Mouse (Mus musculus): ENCODE results near the gene Rgs3. TPM values are rescaled to one million over a fixed set of nuclear protein-coding genes. Genes with fewer than 3 reads are reported as not detected.

Gene Rgs3
- total RNA-seq, 2 experiments from 2014 or later: 28.2 to 32.3 TPM

DNA sequence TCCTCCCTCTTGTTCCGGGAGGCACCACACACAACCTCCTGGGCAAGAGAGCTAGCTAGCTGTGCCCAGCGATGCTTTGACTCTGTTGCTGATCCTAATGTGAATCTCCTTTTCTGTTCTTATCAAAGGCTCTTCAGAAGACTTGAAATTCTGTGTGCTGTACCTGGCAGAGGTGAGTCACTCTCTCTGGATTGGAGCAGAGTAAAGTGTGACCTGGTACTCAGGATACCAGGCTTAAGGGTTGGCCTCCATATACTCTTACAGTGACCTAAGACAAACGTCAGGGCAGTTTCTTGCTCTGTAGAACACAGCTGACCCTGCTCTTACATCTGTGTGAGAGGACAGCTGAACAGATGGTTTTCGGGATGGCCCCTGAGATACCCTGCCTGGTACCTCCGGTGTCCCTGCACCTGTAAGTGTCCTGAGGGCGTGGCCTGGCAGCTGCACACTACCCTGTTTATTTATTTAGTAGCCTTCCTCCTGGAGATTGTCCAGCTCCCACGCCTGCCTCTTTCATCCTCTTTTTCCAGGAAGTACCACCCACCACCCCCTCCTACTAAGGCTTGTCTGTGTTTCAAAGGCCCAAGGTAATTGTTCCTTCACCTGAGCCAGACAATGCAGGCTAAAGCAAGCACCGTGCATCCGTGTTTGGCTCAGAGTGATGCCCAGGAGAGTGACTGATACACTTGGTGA, 87.1 kb downstream of the Rgs3 start:
- no peak for DNase-seq (ENCODE audit: low spot score in 2 of 2)
- intact Hi-C loops (cut with DNase I): no loop called here

DNA sequence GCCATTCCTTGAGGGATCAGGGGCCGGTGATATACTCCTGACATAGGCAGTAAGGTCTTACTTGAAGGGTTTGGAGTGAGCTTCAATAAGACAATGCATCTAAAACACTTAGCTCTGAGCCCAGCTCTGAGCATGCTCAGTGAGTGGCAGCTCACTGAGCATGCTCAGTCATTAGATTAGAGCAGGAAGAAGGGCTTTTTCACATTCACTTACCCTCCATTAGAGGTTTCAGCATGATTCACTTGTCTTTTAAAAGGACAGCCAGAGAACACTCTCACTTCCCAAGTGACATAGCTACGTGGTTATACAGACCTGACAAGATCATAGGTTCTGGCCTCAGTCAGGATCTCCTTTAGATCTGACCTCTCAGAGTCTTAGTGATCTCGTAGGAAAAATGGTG, 89.2 kb downstream of the Rgs3 start:
- intact Hi-C loops (cut with DNase I): no loop called here
- DNase-seq (ENCODE audit: low spot score in 2 of 2): no peak

DNA sequence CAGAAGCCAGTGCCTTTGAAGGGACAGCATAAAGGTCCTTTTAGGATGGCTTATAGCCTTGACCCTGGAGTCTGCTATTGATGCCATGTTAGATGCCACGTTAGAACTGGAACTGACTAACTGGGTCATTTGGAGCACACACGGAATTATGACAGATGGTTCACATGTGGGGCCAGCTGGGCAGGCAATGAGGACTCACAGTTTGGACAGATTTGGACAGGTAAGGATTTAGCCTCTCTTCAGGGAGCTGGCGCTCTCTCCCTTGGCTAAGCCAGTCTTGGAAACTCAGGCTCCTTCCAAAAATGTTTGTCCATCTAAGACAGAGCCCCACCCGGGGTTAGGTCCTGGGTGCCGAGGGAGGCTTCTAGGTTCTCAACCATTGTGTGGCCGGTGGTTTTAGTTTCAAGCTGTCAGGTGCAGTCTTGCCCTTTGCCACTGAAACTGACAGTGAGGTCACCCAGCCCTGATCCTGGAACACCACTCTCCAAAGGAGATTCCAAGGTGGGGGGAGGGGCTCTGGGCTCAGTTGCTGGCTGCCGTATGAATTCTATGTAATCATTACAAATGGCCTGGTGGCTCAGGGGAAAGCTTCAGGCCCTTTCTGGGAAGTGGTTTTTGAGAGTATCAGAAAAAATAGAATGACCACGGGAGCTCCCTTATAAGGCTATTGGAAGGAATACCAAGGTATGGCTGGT, 90.0 kb downstream of the Rgs3 start:
- no peak for DNase-seq (ENCODE audit: low spot score in 2 of 2)
- intact Hi-C loops (cut with DNase I): no loop called here

DNA sequence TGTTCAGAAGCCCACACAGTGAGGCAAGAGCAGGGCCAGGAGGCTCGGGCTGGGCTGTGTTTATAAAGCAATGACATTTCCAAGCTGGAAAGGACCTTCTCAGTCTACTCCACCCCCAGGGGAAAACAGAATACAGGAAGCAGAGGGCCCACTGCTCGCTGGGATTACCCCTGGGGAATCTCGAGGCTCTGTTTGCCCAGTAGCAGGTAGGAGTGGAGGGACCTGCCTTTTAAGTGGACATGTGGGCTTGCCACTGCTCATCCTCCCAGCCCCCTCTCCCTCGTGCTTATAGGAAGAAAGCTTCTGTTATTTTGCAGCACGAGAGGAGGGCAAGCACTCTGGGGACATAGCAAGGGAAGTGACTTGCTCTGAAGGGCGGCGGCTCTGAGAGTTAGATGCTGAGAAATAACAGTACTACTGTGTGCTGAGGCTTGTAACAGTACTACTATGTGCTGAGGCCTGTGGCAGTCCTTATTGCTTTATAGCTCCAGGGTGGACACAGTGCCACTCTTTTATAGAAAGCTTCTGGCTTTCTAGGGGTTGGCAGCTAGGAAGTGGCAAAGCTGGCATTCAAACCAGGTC, 91.6 kb downstream of the Rgs3 start:
- no peak for DNase-seq (ENCODE audit: low spot score in 2 of 2)
- intact Hi-C loops (cut with DNase I): no loop called here

DNA sequence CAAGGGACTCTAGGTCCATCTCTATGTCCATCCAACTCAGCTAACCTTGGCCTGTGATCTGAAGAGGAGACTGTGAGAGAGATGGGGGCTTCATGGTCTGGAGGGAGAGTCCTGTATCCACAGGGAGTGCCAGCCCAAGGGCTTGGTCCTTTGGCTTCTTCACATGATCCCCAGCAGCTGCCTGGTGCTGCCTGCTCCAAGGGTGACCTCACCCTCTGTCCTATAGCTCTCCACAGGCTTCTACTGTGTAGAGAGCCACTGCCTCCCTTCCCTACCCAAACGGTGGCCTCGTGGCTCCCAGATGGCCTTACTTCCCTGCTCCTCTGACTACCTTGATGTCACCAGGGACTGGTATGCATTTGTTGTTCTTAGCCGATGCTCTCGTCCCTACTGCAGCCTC, 92.6 kb downstream of the Rgs3 start:
- DNase-seq (ENCODE audit: low spot score in 2 of 2): no peak

DNA sequence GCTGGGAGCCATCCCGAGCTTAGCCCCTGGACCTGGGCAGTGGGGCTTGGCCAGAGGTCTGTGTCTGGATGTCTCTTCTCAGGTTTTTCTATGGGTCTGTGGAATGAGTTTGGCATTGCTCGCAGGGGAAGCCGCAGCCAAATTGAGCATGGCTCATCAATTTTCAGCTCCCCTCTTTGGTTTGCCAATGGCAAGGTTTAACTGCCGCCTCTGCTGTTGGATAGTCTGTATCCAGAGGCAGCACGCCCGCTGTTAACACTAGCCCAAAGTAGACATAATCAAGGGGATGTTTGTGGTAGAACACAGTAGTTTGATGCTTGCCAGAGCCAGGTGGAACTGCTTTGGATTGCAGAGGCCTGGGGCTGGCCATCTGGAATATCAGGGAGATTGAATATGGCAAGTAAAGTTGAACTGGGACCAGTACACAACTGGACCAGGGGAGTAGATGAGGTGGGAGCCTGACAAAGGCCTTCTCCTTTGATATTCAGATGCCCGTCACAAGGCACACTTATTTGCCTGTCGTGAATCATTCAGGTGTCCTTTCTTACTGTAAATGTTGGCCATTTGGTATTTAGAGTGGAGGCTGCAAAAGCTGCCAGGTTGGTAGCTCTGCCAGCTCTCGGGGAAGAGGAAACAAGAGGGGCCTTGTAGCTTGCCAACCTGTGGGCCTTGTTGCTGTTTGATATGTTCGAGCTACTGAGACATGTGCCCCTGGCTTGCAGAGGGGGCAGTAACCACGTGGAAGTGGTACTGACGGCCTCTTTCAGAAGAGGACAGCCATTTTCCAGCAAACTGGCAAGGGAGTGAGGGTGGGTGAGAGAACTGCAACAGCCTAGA, 93.5 kb downstream of the Rgs3 start:
- intact Hi-C loops (cut with DNase I): no loop called here

More for the DNA sequence above, 92.6 kb downstream of the Rgs3 start:
- intact Hi-C loops (cut with DNase I): no loop called here

DNA sequence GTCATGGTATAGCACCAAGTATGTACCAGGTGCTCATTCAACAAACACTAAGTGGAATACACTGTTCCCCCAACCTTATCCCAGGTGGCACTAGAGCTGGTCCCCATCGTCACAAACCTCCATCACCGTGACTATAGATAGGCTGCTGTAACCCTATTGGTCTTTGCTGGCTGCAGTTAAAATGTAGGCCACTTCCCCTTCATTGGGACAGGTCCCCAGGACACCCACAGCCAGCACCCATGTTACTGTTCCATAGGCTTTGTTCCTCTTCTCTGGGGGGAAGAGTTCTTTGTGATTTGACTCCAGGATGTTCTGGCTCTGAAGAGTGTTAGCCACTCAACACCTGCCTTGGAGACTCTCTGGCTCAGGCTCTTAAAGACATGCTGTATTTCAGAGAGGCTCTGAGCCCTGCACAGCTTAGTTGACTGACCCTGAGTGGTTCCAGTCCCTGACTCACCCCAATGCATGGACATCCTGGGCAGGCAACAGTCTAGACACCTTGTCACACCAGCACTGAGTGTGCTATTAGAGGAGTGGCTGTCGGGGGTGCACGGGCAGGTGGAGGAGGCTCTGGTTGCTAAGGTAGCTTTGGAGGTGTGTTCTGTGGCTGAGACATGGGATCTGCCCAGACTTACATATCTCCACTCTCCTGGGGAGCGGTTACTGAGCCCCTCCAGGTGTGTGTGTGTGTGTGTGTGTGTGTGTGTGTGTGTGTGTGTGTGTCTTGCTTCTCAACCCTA, 94.4 kb downstream of the Rgs3 start:
- intact Hi-C loops (cut with DNase I): no loop called here
- DNase-seq (ENCODE audit: low spot score in 2 of 2): no peak

More for the DNA sequence above, 93.5 kb downstream of the Rgs3 start:
- DNase-seq (ENCODE audit: low spot score in 2 of 2): no peak

DNA sequence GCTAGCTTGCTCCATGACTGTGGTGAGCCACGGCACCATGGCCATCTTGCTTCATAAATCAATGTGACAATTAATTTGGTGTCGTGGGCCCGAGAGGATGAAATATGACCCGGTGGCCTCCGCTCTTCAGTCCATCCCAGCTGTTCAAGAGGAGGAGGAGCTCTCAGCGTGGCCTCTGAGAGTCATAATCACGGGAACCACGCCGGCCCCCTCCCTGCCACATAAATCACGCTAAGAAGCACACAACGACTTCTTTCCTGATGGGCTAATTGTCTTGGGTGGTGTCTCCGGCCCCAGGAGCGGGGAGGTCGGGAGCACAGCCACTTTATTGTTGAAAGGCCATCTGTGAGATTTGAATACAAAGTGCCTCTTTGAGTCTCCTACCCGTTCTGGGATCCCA, 99.6 kb downstream of the Rgs3 start:
- no peak for DNase-seq (ENCODE audit: low spot score in 2 of 2)
- intact Hi-C loops (cut with DNase I): no loop called here

DNA sequence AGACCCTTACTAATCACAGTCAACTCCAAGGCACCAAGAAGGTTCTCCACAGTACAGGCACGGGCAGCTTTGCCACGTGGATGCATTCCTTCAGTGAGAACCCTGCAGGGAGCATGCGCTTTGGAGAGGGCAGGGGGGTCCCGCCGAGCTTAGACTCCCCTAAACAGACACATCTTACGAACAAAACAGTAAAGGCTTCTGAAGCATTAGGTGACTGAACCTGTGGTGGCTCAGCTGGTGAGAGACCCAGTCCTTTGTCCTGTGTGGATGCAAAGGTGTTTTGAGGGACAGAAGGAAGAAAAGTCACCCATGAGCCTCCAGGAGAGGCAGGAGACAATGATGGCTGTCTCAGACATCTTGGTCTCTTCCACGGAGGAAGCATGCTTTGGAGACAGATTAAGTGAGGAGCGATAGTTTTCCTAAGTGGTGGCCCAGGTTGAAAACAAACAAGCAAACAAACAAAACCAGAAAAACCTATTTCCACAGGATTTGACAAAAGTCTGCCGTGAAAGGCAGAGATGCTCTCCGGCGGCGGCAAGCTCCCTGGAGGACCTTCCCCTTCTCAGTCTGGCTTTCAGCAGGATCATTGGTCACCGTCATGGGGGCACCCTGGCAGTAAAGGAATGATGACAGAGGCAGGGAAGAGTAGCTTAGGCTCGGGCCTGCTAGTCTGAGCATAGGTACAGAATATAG, 100.4 kb downstream of the Rgs3 start:
- intact Hi-C loops (cut with DNase I): no loop called here

DNA sequence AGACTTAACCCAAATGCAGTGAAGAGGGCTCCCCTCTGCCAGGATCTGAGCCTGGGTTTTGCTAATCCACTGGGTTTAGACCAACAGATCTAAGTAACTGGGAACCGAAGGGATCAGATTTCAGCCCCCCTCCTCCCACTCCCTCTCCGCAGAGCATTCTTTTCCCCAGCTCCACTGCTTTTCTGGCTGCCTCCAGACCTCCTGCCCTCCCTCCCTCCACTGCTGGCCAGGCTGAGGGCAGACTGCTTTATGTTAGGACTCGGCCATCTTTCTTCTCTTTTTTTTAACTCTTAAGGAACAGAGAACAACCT, 100.9 kb downstream of the Rgs3 start:
- DNase-seq (ENCODE audit: low spot score in 2 of 2): no peak
- intact Hi-C loops (cut with DNase I): no loop called here

More for the DNA sequence above, 100.4 kb downstream of the Rgs3 start:
- DNase-seq (ENCODE audit: low spot score in 2 of 2): no peak

DNA sequence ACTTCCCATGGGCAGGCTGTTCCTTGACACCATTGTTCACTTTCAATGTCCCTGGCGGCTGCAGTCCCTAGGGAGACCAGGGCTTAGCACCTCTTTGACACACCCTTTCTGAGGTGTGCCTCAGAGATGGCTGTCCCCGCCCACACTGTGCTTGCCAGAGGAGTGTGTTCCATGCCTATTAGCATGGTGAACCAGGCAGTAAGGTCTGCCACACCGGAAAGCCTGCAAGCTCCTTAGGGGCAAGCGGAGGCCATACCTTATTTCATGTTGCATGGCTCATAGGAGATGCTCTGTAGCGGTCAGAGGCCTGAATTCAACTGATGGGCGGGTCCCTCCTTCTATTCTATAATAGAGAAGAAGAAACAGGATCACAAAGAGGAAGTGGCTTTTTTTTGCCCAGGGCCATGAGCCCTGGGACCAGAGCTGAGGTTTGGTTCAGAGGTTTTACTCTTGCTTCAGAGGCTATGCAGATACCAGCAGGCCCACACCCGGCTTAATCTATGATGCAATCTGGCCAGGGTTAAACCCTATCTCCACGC, 101.7 kb downstream of the Rgs3 start:
- intact Hi-C loops (cut with DNase I): no loop called here

DNA sequence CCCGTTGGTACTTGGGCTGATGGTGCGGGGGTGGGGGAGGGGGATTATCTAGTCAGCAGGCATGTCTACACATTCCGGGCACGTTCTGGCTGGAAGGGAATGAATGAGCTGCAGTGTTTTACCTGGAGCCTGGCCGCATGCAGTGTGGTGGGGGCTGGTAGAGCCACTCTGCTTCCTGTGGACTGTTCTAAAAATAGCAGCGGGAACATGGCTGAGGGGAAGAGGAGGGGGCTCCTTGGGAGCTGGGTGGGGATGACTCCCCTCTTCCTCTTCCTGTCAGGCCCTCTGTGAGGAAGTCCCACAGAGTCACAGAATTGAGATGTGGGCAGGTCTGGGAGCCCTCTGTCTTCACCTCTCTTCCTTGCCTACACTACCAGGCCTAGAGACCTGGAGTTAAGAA, 103.7 kb downstream of the Rgs3 start:
- no peak for DNase-seq (ENCODE audit: low spot score in 2 of 2)
- intact Hi-C loops (cut with DNase I): no loop called here

More for the DNA sequence above, 101.7 kb downstream of the Rgs3 start:
- DNase-seq (ENCODE audit: low spot score in 2 of 2): no peak

DNA sequence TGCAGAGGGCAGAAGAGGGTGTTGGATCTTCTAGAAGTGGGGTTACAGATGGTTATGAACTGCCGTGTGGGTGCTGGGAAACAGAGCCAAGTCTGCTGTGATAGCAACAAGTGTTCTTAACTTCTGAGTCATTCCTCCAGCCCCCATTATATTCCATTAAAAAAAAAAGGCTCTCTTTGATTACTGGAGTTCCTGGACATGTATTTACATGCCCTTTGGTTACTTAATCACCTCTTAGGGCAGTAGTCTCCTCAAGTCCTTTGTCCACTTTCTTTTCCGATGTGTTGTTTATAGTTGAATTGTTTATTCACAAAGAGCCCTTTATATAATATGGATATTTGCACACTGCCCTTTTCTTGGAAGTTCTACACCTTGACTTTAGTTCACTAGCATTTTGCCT, 106.2 kb downstream of the Rgs3 start:
- no peak for DNase-seq (ENCODE audit: low spot score in 2 of 2)
- intact Hi-C loops (cut with DNase I): no loop called here

DNA sequence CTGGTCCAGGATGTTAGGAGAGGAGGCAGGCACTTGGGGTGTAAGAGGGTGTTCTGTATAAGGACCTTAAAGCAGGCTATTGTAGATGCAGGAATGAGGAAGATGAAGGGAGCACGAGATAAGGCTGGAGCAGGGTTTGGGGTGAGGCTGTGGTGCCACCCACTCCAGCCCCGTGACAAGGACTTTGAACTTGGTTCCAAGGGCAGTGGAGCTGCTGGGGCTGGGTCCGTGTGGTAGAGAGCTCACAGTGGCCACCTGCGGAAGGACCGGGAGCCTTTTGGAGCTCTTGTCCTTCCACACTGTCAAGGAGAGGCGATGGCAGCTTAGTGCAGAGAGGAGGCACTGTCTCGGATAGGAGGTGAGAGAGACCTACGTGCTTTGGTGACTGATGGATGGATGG, 109.0 kb downstream of the Rgs3 start:
- no peak for DNase-seq (ENCODE audit: low spot score in 2 of 2)
- intact Hi-C loops (cut with DNase I): no loop called here

DNA sequence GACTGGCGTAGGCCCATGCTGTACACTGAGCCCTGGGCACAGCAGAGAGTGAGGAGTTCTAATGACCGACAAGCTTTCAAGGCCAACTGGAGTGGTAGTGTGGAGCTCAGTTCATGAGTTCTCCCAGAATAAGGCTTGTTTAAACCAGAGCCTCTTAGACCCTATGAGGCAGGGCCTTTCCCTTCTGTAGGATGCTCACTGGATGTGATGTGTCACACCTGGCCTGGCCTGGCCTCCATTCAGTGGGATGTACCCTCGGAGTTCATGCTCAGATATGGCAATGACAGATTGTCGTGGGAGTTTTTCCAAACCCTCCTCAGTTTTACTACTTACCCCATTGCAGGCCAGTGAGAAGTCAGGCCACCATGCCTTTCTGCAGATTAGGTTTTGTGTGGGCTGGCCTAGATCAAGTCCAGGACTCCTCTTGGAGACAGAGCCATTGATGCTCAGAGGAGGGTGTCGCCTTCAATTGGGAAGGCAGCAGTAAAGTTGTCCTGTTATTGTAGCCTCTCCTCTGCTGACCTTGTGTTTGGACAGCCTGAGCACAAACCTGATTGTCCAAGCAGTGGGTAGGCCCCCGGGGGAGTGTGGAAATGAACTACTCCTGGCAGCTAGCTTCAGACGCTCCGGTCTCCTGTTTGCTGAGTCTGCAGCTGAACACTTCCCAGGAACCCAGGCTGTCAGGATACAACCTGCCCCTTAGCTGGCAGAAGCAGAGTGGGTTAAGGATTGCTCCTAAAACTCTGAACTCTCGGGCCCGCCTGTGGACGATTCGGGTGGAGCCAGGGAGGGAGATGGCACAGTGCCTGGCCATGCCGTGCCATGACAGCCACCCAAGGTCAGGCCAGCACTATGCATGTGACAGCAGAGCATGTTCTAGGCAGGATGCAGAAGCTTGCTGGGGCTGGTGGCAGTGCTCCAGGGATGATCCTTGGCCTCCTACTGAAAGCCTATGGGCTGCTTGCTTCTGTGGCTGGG, 109.7 kb downstream of the Rgs3 start:
- DNase-seq (ENCODE audit: low spot score in 2 of 2): no peak
- intact Hi-C loops (cut with DNase I): no loop called here

DNA sequence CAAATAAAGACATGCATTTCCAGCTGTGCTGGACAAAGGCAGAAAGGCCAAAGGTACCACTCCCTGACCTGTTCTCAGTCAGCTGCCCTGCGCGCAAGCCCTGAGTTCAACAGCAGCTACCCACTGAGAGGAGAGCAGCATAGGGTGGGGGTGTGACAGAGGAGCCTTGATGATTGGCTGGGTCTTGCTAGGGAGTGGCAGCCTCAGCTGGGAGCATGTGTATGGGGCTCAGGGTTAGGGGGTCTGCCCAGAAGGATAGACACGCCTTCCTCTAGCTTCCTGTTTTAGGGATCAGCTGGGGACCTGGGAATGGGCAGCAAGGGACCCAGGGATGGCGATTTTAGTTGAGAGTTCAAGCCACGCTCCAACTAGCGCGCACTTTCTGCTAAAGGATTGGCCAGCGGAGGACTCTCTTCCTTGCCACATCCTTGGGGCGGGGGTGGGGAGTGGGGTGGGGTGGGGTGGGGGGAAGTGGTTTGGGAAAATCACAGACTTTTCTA, 113.9 kb downstream of the Rgs3 start:
- intact Hi-C loops (cut with DNase I): no loop called here
- no peak for DNase-seq (ENCODE audit: low spot score in 2 of 2)

All from left cerebral cortex, postnatal 36 days (tissue).